Mouse (Mus musculus): ENCODE data around the gene Hist1h4m. TPM values are rescaled to one million over a fixed set of nuclear protein-coding genes. Genes with fewer than 3 reads are reported as not detected.
"Not testable (repeated sequence)": the region's sequence is repeated elsewhere in the genome, so short reads cannot be mapped to it uniquely, and the experiment has no call there.

The Hist1h4m gene
- polyA plus RNA-seq (2015; fragmentation: Nextera tagmentation; extraction: Ambion mirVana): not detected in 2 replicates

DNA sequence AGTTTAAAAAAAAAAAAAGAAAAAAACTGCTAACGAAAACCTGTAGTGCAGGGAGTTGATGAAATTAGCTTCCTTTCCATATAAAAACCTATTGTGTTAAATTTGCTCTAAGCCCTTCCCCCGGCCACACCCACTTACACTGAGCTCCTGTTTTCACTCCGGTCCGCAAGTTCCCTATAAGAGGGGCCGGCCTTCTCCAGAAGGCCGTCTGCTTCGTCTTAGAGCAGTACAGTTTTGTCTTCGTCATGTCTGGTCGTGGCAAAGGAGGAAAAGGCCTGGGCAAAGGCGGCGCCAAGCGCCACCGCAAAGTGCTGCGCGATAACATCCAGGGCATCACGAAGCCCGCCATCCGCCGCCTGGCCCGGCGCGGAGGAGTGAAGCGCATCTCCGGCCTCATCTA is at the start of gene Hist1h4m:
TSS of gene Hist1h4m (plus strand) at position 208 of the 400 bp plus-strand sequence.
- not testable (repeated sequence) for H3K36me3 ChIP-seq (ENCODE audit: insufficient read depth, low read length); H3K9me3 ChIP-seq (replicated peaks; ENCODE audit: low read length); H3K4me1 ChIP-seq (replicated peaks; ENCODE audit: insufficient read depth, low read length); H3K27ac ChIP-seq; DNase-seq (ENCODE audit: low spot score); H3K4me2 ChIP-seq (ENCODE audit: low read length); H3K4me3 ChIP-seq (replicated peaks; ENCODE audit: low read depth, low read length); H3K27me3 ChIP-seq (ENCODE audit: insufficient read depth, low read length); H3K9ac ChIP-seq (ENCODE audit: low read depth, low read length)
- peak; percentile 66 for ATAC-seq (replicated peaks; ENCODE audit: low FRiP score, low read depth)
- no CpG with 5 or more reads among the region's 24 CpGs for WGBS

DNA sequence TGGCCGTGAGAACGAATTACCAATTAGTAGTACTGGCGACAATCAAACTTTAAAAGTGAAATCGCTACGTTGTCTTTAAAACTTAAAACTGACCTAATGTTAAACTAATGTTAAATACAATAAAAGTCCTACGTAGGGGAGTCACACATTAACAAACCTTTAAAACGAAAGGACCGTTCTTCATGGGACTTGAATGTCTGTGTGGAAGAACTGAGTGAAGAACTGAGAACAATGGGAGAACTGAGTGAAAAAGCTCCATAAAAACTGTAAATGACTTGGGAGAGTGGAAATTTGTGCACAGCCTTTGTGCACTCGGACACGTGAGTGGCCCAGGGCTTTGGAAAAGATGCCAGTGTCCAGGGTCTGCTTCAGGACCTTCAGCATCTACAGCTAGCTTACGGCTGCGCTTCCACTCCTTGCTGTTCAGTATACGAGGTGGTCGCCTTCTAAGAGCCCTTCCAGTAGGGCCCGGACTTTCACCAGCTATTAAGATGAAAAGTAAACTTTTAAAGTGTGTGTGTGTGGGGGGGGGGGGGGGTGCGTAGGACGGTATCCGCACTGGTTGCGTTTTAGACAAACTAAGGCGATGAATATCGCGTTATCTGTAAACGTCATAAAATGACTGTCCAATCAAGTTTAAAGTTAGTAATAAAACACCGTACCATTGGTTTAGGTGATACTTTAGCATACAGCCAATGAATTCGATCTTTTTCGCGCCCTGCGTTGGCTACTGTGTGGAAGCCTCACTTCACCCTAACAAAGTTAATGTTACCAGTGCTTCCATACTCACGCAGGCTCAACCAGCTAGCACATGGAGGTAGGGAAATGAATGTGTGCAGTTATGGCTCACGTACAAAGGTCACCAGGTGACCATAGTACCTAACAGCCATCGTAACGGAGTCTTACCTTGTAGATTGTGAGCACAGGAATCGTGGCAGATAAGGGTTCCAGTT is 32.5 kb upstream of the Hist1h4m start:
- 3% methylated on average over 33 of the region's 33 CpGs for WGBS
- no peaks in the 10 kb centered on the region for H3K4me1 ChIP-seq (replicated peaks; ENCODE audit: insufficient read depth, low read length)

DNA sequence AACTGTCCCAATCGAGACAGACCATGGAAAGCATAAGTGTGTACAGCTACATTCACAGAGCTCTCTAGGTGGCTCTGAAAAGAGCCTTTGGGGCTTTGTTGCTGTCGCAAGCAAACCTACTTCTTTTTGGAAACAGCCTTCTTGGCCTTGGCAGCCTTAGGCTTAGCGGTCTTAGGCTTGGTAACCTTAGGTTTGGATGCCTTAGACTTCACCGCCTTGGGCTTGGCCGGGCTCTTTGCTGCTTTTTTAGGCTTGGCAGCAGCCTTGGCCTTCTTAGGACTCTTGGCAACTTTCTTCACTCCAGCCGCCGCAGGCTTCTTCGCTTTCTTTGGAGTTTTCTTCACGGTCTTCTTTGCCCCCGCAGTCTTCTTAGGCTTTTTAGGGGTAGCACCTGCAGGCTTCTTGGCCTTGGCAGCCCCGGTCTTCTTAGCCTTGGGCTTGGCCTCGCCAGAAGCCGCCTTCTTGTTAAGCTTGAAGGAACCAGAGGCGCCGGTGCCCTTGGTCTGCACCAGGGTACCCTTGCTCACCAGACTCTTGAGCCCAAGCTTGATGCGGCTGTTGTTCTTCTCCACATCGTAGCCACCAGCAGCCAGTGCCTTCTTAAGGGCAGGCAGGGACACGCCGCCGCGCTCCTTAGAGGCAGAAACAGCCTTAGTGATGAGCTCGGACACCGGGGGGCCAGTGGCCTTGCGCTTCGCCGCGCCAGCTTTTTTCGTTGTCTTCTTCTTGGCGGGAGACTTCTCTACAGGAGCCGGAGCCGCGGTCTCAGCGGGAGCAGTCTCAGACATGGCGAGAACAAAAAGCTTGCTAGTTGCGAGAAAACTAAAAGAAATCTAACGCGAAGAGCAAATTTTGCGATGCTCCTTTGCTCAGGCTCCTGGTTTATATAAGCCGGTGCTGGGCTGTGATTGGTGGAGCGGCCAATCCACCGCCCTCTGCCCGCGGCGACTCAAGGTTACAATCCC is 31.5 kb upstream of the Hist1h4m start, which contains the start of gene Hist1h1b:
TSS of gene Hist1h1b (minus strand) at position 859 of the 965 bp plus-strand sequence.
- Histone ChIP-seq H3K9me3 (replicated peaks; ENCODE audit: low read length) (no peaks in the 10 kb centered on the region), H3K4me3 (replicated peaks; ENCODE audit: low read depth, low read length) (peak within 1 kb of the TSS; percentile 48), H3K4me2 (ENCODE audit: low read length) (peak within 1 kb of the TSS; percentile 82), H3K9ac (ENCODE audit: low read depth, low read length) (peak within 1 kb of the TSS; percentile 75), H3K36me3 (ENCODE audit: insufficient read depth, low read length) (no peaks in the 10 kb centered on the region), H3K27ac (peak within 1 kb of the TSS; percentile 88), H3K27me3 (ENCODE audit: insufficient read depth, low read length) (no peaks in the 10 kb centered on the region), H3K4me1 (replicated peaks; ENCODE audit: insufficient read depth, low read length) (no peaks in the 10 kb centered on the region)
- ATAC-seq (replicated peaks; ENCODE audit: low FRiP score, low read depth) (peak; percentile 18), DNase-seq (ENCODE audit: low spot score) (peak; percentile 87)
- under 1% methylated on average over 44 of the region's 44 CpGs for WGBS
- TF ChIP-seq CTCF (IDR thresholded peaks at IDR 0.05; ENCODE audit: low read depth): no peak

More for the DNA sequence above, 32.5 kb upstream of the Hist1h4m start:
- Histone ChIP-seq H3K27me3 (ENCODE audit: insufficient read depth, low read length) (no peaks in the 10 kb centered on the region), H3K4me2 (ENCODE audit: low read length) (peak overlapping the region; percentile 82), H3K27ac (peak overlapping the region; percentile 88), H3K4me3 (replicated peaks; ENCODE audit: low read depth, low read length) (peak overlapping the region; percentile 48), H3K9ac (ENCODE audit: low read depth, low read length) (peak overlapping the region; percentile 75), H3K36me3 (ENCODE audit: insufficient read depth, low read length) (no peaks in the 10 kb centered on the region), H3K9me3 (replicated peaks; ENCODE audit: low read length) (no peaks in the 10 kb centered on the region)
- ATAC-seq (replicated peaks; ENCODE audit: low FRiP score, low read depth) (peak; percentile 90), DNase-seq (ENCODE audit: low spot score) (peak; percentile 97)
- no peak for TF ChIP-seq CTCF (IDR thresholded peaks at IDR 0.05; ENCODE audit: low read depth)

DNA sequence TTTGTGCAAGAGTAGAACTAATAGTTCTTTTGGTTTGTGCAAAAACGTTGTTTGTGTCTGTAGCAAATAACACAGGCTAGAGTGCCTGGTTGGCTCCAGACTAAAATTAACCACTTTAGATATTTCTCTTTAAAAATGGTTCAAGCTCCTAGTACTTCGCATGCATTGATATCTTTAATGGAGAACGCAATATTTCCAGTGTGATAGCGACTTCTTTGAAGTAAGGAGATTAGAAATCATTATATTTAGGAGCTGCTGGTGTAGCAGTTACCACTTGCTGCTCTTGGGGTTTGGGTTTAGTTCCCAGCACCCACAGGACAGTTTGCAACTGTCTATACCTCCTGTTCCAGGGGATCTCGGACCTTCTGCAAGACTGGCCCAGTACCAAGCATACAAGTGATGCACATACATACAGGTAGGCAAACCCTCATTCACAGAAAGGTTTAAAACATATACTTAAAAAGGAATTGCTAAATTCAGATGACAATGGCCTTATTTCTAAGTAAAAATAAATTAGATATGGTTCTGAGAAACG is 30.5 kb upstream of the Hist1h4m start:
- Histone ChIP-seq H3K36me3 (ENCODE audit: insufficient read depth, low read length) (no peaks in the 10 kb centered on the region), H3K4me3 (replicated peaks; ENCODE audit: low read depth, low read length) (peak overlapping the region; percentile 48; the same call in 1 of the 2 replicates), H3K4me2 (ENCODE audit: low read length) (peak overlapping the region; percentile 82), H3K27ac (peak overlapping the region; percentile 88), H3K27me3 (ENCODE audit: insufficient read depth, low read length) (no peaks in the 10 kb centered on the region), H3K9ac (ENCODE audit: low read depth, low read length) (no peak overlapping the region), H3K9me3 (replicated peaks; ENCODE audit: low read length) (no peaks in the 10 kb centered on the region), H3K4me1 (replicated peaks; ENCODE audit: insufficient read depth, low read length) (no peaks in the 10 kb centered on the region)
- DNase-seq (ENCODE audit: low spot score) (peak; percentile 11), ATAC-seq (replicated peaks; ENCODE audit: low FRiP score, low read depth) (no peak)
- WGBS: 40% methylated on average over 6 of the region's 6 CpGs
- no peak for TF ChIP-seq CTCF (IDR thresholded peaks at IDR 0.05; ENCODE audit: low read depth)

DNA sequence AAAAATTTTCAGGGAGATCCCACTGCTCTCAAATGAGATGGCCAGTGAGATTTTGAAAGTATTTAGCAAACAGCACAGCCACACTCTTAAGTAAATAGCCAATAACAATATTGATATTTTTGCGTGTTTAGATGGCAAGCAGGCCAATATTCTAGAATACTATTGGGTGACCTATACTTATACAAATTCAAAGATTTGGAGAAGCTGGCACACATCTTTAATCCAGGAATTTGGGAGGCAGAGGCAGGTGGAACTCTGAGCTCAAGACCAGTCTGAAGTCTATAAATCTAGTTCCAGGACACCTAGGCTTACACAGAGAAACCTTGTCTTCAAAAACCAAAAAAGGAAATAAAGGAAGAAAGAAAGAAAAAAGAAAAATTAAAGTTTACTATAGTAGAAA is 29.9 kb upstream of the Hist1h4m start:
- Histone ChIP-seq H3K4me2 (ENCODE audit: low read length) (0 out of 2 replicates have a peak overlapping the region, but pooled peaks have one; percentile 4), H3K9me3 (replicated peaks; ENCODE audit: low read length) (no peaks in the 10 kb centered on the region), H3K4me3 (replicated peaks; ENCODE audit: low read depth, low read length) (no peak overlapping the region), H3K27ac (no peak overlapping the region), H3K27me3 (ENCODE audit: insufficient read depth, low read length) (no peaks in the 10 kb centered on the region), H3K4me1 (replicated peaks; ENCODE audit: insufficient read depth, low read length) (no peaks in the 10 kb centered on the region), H3K36me3 (ENCODE audit: insufficient read depth, low read length) (no peaks in the 10 kb centered on the region), H3K9ac (ENCODE audit: low read depth, low read length) (no peak overlapping the region)
- no peak for ATAC-seq (replicated peaks; ENCODE audit: low FRiP score, low read depth)
- 89% methylated on average over 1 of the region's 1 CpGs for WGBS
- DNase-seq (ENCODE audit: low spot score): no peak
- TF ChIP-seq CTCF (IDR thresholded peaks at IDR 0.05; ENCODE audit: low read depth): no peak

DNA sequence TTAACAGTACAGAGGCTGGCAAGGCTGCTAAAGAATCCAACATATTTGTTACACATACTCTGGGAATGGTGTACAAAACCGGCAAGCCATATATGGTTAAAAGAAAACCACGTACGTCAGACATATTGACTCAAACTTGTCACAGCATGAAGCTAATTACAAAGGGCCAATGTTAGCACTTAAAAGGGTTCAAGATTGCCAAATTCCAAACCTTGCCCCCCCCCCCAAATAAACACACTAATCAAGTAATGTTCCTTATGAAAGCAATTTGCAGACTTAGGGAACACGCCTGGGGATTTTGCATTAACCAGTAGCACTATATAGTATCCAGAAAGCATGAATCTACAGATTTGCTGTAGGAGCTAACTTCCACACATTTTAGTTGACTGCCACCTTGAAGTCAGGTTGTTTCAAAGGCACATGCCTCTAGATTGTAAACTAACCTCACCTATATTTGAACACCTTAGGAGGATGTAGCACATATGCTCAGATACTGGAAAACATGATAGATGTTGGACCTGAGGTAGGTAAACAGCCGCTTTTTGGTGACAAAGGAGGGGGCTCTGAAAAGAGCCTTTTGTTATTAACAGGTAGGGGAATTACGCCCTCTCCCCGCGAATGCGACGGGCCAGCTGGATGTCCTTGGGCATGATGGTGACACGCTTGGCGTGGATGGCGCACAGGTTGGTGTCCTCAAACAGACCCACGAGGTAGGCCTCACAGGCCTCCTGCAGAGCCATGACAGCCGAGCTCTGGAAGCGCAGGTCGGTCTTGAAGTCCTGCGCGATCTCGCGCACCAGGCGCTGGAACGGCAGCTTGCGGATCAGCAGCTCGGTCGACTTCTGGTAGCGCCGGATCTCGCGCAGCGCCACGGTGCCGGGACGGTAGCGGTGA is 28.9 kb upstream of the Hist1h4m start:
- H3K27ac ChIP-seq: peak overlapping the region; percentile 78
- not testable (repeated sequence) for ATAC-seq (replicated peaks; ENCODE audit: low FRiP score, low read depth); H3K9me3 ChIP-seq (replicated peaks; ENCODE audit: low read length); H3K27me3 ChIP-seq (ENCODE audit: insufficient read depth, low read length); H3K36me3 ChIP-seq (ENCODE audit: insufficient read depth, low read length); H3K4me1 ChIP-seq (replicated peaks; ENCODE audit: insufficient read depth, low read length)
- under 1% methylated on average over 14 of the region's 35 CpGs for WGBS
- H3K9ac ChIP-seq (ENCODE audit: low read depth, low read length): peak overlapping the region; percentile 61
- H3K4me2 ChIP-seq (ENCODE audit: low read length): peak overlapping the region; percentile 62
- peak; percentile 74 for DNase-seq (ENCODE audit: low spot score)
- peak overlapping the region; percentile 35 for H3K4me3 ChIP-seq (replicated peaks; ENCODE audit: low read depth, low read length)
